Comparison of ENCODE assay signal across 8 mouse cellular contexts in genomic region chr11:58171459-58172091, GRCm38 (mm10). TPM values are rescaled to one million over a fixed set of nuclear protein-coding genes. Genes with fewer than 3 reads are reported as not detected.
DNase-seq lines count a peak whose midpoint lies in the region; ATAC-seq and TF ChIP-seq lines count a peak whose summit lies in the region.

Mrpl22 (plus strand) TSS chr11:58171661.

- DNase-seq in heart, postnatal 10 days: peak; percentile 96 to 99
- DNase-seq in large intestine, adult 2 months (ENCODE audit: low read depth, low spot score): peak; percentile 88
- DNase-seq in liver, postnatal 0 days: peak; percentile 96
- peak; percentile 98 for DNase-seq in testis, postnatal 10 days (ENCODE audit: low spot score)

- peak within 1 kb of the TSS; percentile 87 for H3K9ac ChIP-seq in ES-Bruce4 (ENCODE audit: low read depth, poor library complexity, severe bottlenecking)
- peak within 1 kb of the TSS; percentile 82 for H3K9ac ChIP-seq in forebrain, embryonic 13.5 days
- H3K9ac ChIP-seq in liver, postnatal 0 days (replicated peaks): peak within 1 kb of the TSS; percentile 86
- H3K9ac ChIP-seq in neural tube, embryonic 14.5 days (replicated peaks; ENCODE audit: low read depth, low read length): peak within 1 kb of the TSS; percentile 68

- no peaks in the 10 kb centered on the region for H3K4me1 ChIP-seq in ES-Bruce4 (ENCODE audit: control insufficient read depth, insufficient read depth, low read length)
- H3K4me1 ChIP-seq in forebrain, embryonic 13.5 days: peaks cover 21% of the 10 kb centered on the region
- peaks cover 29% of the 10 kb centered on the region for H3K4me1 ChIP-seq in liver, postnatal 0 days (ENCODE audit: insufficient read depth)
- H3K4me1 ChIP-seq in neural tube, embryonic 14.5 days (ENCODE audit: control insufficient read depth, insufficient read depth, low read length): peaks cover 17% of the 10 kb centered on the region

- intact Hi-C loops in heart, postnatal 10 days (cut with DNase I): no loop called here

- TF ChIP-seq CTCF in ES-Bruce4 (IDR thresholded peaks at IDR 0.05; ENCODE audit: low read depth, low read length): no peak
- no peak for TF ChIP-seq CTCF in liver, postnatal 0 days (IDR thresholded peaks at IDR 0.05; ENCODE audit: low read depth)

- no peak for TF ChIP-seq POLR2A in ES-Bruce4 (IDR thresholded peaks at IDR 0.05; ENCODE audit: insufficient read depth, low read length)

- peak within 1 kb of the TSS; percentile 90 for H3K4me2 ChIP-seq in forebrain, embryonic 13.5 days
- H3K4me2 ChIP-seq in liver, postnatal 0 days (ENCODE audit: low read depth, low read length): peak within 1 kb of the TSS; percentile 87
- peak within 1 kb of the TSS; percentile 87 for H3K4me2 ChIP-seq in neural tube, embryonic 14.5 days (ENCODE audit: low read depth, low read length)

- H3K4me3 ChIP-seq in ES-Bruce4 (ENCODE audit: low read depth, low read length): peak within 1 kb of the TSS; percentile 91
- peak within 1 kb of the TSS; percentile 66 for H3K4me3 ChIP-seq in forebrain, embryonic 13.5 days
- H3K4me3 ChIP-seq in liver, postnatal 0 days (ENCODE audit: low read depth, low read length): peak within 1 kb of the TSS; percentile 78
- peak within 1 kb of the TSS; percentile 72 for H3K4me3 ChIP-seq in neural tube, embryonic 14.5 days (ENCODE audit: low read depth, low read length)

- WGBS in forebrain, embryonic 13.5 days: under 1% methylated on average over 34 of the region's 34 CpGs
- WGBS in large intestine, adult 2 months: under 1% methylated on average over 34 of the region's 34 CpGs
- WGBS in liver, postnatal 0 days (ENCODE audit: insufficient replicate concordance): under 1% methylated on average over 34 of the region's 34 CpGs
- under 1% methylated on average over 34 of the region's 34 CpGs for WGBS in neural tube, embryonic 14.5 days

- TF ChIP-seq EP300 in ES-Bruce4 (IDR thresholded peaks at IDR 0.05; ENCODE audit: insufficient read depth, low read depth, low read length): no peak
- peak; percentile 64; the same call in 1 of the 2 replicates for TF ChIP-seq EP300 in liver, postnatal 0 days (IDR thresholded peaks at IDR 0.05; ENCODE audit: low read depth)

- no peaks in the 10 kb centered on the region for H3K9me3 ChIP-seq in ES-Bruce4 (replicated peaks; ENCODE audit: control insufficient read depth, insufficient read depth, low read length, poor library complexity, severe bottlenecking)
- no peaks in the 10 kb centered on the region for H3K9me3 ChIP-seq in forebrain, embryonic 13.5 days (replicated peaks)
- no peaks in the 10 kb centered on the region for H3K9me3 ChIP-seq in liver, postnatal 0 days (ENCODE audit: low read length)
- no peaks in the 10 kb centered on the region for H3K9me3 ChIP-seq in neural tube, embryonic 14.5 days (ENCODE audit: control insufficient read depth, low read length)

- peaks cover 13% of the 10 kb centered on the region for H3K36me3 ChIP-seq in ES-Bruce4 (ENCODE audit: control insufficient read depth, insufficient read depth, low read length, poor library complexity, severe bottlenecking)
- peaks cover 35% of the 10 kb centered on the region for H3K36me3 ChIP-seq in forebrain, embryonic 13.5 days (ENCODE audit: poor library complexity, severe bottlenecking)
- peaks cover 30% of the 10 kb centered on the region for H3K36me3 ChIP-seq in liver, postnatal 0 days (replicated peaks; ENCODE audit: insufficient read depth, low read length)
- peaks cover 15% of the 10 kb centered on the region for H3K36me3 ChIP-seq in neural tube, embryonic 14.5 days (ENCODE audit: control insufficient read depth, insufficient read depth, low read length)

- peak; percentile 64; the same call in 1 of the 2 replicates for ATAC-seq in cerebellum, adult (ENCODE audit: insufficient number of reproducible peaks, low FRiP score, low TSS enrichment)
- peak; percentile 78 for ATAC-seq in forebrain, embryonic 13.5 days
- peak; percentile 71 for ATAC-seq in liver, postnatal 0 days
- ATAC-seq in neural tube, embryonic 14.5 days (ENCODE audit: low read depth): peak; percentile 65

- no peaks in the 10 kb centered on the region for H3K27me3 ChIP-seq in ES-Bruce4 (ENCODE audit: control insufficient read depth, insufficient read depth, low read length, poor library complexity, severe bottlenecking)
- no peaks in the 10 kb centered on the region for H3K27me3 ChIP-seq in forebrain, embryonic 13.5 days
- H3K27me3 ChIP-seq in liver, postnatal 0 days (ENCODE audit: insufficient read depth, low read length): no peaks in the 10 kb centered on the region
- no peaks in the 10 kb centered on the region for H3K27me3 ChIP-seq in neural tube, embryonic 14.5 days (ENCODE audit: control insufficient read depth, insufficient read depth, low read length)

- no peak within 1 kb of the TSS for H3K27ac ChIP-seq in ES-Bruce4 (ENCODE audit: insufficient read depth, low read length)
- peak within 1 kb of the TSS; percentile 40; the same call in 1 of the 2 replicates for H3K27ac ChIP-seq in forebrain, embryonic 13.5 days
- peak within 1 kb of the TSS; percentile 65 for H3K27ac ChIP-seq in liver, postnatal 0 days (ENCODE audit: low read depth)
- H3K27ac ChIP-seq in neural tube, embryonic 14.5 days (ENCODE audit: low read depth, low read length): peak within 1 kb of the TSS; percentile 62; the same call in 1 of the 2 replicates

RNA-seq across cellular contexts. Expression of gene Mrpl22, which starts in this region (rescaled TPM):
- 61.9 and 66.8 TPM in 2 replicates for polyA plus RNA-seq in ES-Bruce4 (2011; ENCODE audit: insufficient read depth, insufficient read length, low read depth, missing spikeins)
- 119 and 135 TPM in 2 replicates for polyA plus RNA-seq in forebrain, embryonic 13.5 days (2015; fragmentation: Nextera tagmentation; extraction: Ambion mirVana)
- 10 to 100 TPM; 49.5 to 54.2 TPM for total RNA-seq in heart, postnatal 10 days (2021)
- polyA plus RNA-seq in large intestine, adult 2 months (2012; rRNA removed): 40.5 and 47.8 TPM in 2 replicates
- 87.7 and 87.9 TPM in 2 replicates for polyA plus RNA-seq in liver, postnatal 0 days (2015; fragmentation: Nextera tagmentation; extraction: Ambion mirVana)
- polyA plus RNA-seq in neural tube, embryonic 14.5 days (2014; fragmentation: Nextera tagmentation; extraction: Ambion mirVana): 96.2 and 101 TPM in 2 replicates
